Mouse (Mus musculus): ENCODE data around the gene Bst2.

The Bst2 gene

DNA sequence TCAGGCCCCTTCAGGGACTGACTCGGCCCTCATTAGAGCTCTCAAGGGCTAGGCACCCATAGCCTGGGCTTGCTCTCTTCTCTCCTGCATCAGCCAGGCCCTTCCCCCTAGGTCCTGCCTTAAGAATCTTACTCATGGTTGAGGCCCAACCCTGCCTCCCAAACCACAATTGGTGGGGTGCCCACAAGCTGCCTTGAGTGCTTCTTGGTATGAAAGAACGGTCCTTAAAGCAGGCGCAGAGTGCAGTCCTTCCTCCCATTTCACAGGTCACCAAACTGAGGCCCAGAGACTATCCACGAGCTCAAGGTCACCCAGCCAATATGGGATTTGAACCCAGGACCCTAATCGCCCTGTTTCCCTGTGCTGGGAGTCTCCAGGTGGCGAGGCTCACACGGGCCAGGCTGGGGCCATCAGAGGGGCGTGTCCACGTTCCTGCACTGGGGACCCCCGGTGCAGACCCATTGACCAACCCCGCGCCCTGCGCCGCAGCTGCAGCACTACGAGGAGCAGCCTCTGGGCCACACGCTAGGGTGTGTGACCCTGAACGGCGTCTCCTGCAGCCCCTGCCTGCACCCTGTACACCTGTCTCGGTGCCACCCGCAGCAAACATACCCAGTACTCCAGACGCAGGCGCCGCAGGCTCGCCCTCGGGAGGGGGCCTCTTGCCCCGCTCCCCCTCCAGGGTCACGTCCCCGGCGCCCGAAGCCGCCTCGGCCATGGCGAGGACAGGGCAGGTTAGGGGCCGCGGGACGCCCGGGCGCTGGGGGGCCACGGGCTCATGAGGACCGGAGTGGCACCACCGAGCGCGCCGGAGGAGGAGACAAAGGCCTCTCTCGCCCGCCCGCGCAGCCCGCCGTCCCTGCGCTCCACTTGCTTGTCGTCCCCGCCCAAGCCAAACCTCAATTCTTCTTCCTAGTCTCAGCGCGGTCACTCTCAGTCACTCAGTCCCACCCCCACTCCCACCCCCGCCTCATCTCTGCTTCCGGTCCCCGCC is 51.8 kb downstream of the Bst2 start, which contains the start of gene Ano8:
Gene Ano8 (minus strand): TSS at position 822 of the 994 bp plus-strand sequence.
- no peak for DNase-seq (ENCODE audit: low read depth)

- no peak for DNase-seq (ENCODE audit: low read depth)
Measured at GRCm38 (mm10) chr8:71484736-71485135, 52.5 kb downstream of the Bst2 start.

Data from c-Kit-positive CD71-negative TER-119-negative erythroid progenitor cells, embryonic 14.5 days (primary cell).